Mouse (Mus musculus) hindbrain, embryonic 15.5 days (tissue): ENCODE data around the gene Gprasp2. TPM values are rescaled to one million over a fixed set of nuclear protein-coding genes. Genes with fewer than 3 reads are reported as not detected.
"Not testable (repeated sequence)": the region's sequence is repeated elsewhere in the genome, so short reads cannot be mapped to it uniquely, and the experiment has no call there.

Experiments
- ATAC-seq: fragments of 200-750 bp; cut with Nextera tagmentation; 2 replicates; pipeline ENCODE4 v1.8.0; 2017; ENCODE audit warnings: low read depth, moderate number of reproducible peaks, moderate TSS enrichment; ENCODE audit not compliant: low FRiP score
- H3K27ac ChIP-seq: fragments of 300-500 bp; sonication (generic); replicated peaks from 2 replicates; pipeline ENCODE4 v1.5.1; 2015; ENCODE audit warnings: mild to moderate bottlenecking, inconsistent platforms
- H3K27me3 ChIP-seq: fragments of 300-500 bp; sonication (generic); 2 replicates; pipeline ENCODE4 v1.6.1; 2015; ENCODE audit warnings: control low read depth, inconsistent platforms
- H3K36me3 ChIP-seq: fragments of 300-500 bp; sonication (generic); 2 replicates; pipeline ENCODE4 v1.6.1; 2015; ENCODE audit warnings: control low read depth, inconsistent platforms
- H3K4me1 ChIP-seq: fragments of 300-500 bp; sonication (generic); replicated peaks from 2 replicates; pipeline ENCODE4 v1.6.1; 2015; ENCODE audit warnings: control low read depth, inconsistent platforms
- H3K4me2 ChIP-seq: fragments of 300-500 bp; sonication (generic); 2 replicates; pipeline ENCODE4 v1.6.1; 2015; ENCODE audit warnings: moderate library complexity, mild to moderate bottlenecking, inconsistent platforms
- H3K4me3 ChIP-seq: fragments of 300-500 bp; sonication (generic); 2 replicates; pipeline ENCODE4 v1.5.1; 2015; ENCODE audit warnings: mild to moderate bottlenecking, inconsistent platforms
- H3K9ac ChIP-seq: fragments of 300-500 bp; sonication (generic); 2 replicates; pipeline ENCODE4 v1.6.1; 2015; ENCODE audit warnings: inconsistent platforms
- H3K9me3 ChIP-seq: fragments of 300-500 bp; sonication (generic); 2 replicates; pipeline ENCODE4 v1.6.1; 2016; ENCODE audit warnings: control low read depth, inconsistent platforms
- WGBS: fragments of 180-500 bp; shearing (Covaris S2); methylation state at CpG from one replicate; pipeline ENCODE4 v1.1.7; 2015; 5-methylcytosine and 5-hydroxymethylcytosine counted together
- polyA plus RNA-seq: library from polyadenylated mRNA; unstranded; fragments of >200 nt; fragmentation: Nextera tagmentation; extraction: Ambion mirVana; gene quantifications from 2 replicates; pipeline ENCODE4 v1.2.1, GENCODE M21; 2015

The Gprasp2 gene
- 193 and 215 TPM in 2 replicates for polyA plus RNA-seq

- H3K9me3 ChIP-seq, H3K36me3 ChIP-seq, H3K4me1 ChIP-seq, H3K27me3 ChIP-seq: not testable (repeated sequence)
- Histone ChIP-seq H3K27ac (peak within 1 kb of the TSS; percentile 77), H3K9ac (peak within 1 kb of the TSS; percentile 68), H3K4me3 (peak within 1 kb of the TSS; percentile 60), H3K4me2 (peak within 1 kb of the TSS; percentile 55)
- peak; percentile 95 for ATAC-seq
- 21% methylated on average over 29 of the region's 32 CpGs for WGBS
These were observed at the start of gene Gprasp2 for GRCm38 (mm10) chrX:135838521-135839360. TSS of gene Gprasp2 (plus strand) at chrX:135839034.

GRCm38 (mm10) chrX:135791536-135791935 lies 47.3 kb upstream of the Gprasp2 start:
- Histone ChIP-seq H3K36me3 (no peaks in the 10 kb centered on the region), H3K9me3 (no peaks in the 10 kb centered on the region), H3K4me1 (no peaks in the 10 kb centered on the region), H3K27ac (no peak overlapping the region), H3K4me3 (no peak overlapping the region), H3K27me3 (no peaks in the 10 kb centered on the region), H3K4me2 (no peak overlapping the region), H3K9ac (no peak overlapping the region)
- no peak for ATAC-seq

GRCm38 (mm10) chrX:135792326-135792725 lies 46.5 kb upstream of the Gprasp2 start:
- Histone ChIP-seq H3K4me3 (no peak overlapping the region), H3K27ac (no peak overlapping the region), H3K36me3 (no peaks in the 10 kb centered on the region), H3K4me1 (no peaks in the 10 kb centered on the region), H3K4me2 (no peak overlapping the region), H3K9ac (no peak overlapping the region), H3K9me3 (no peaks in the 10 kb centered on the region), H3K27me3 (no peaks in the 10 kb centered on the region)
- 87% methylated on average over 6 of the region's 6 CpGs for WGBS
- ATAC-seq = no peak

GRCm38 (mm10) chrX:135795591-135796304 lies 43.1 kb upstream of the Gprasp2 start:
- H3K9me3 ChIP-seq, H3K27me3 ChIP-seq, H3K4me1 ChIP-seq, H3K36me3 ChIP-seq: not testable (repeated sequence)
- WGBS = 14% methylated on average over 24 of the region's 27 CpGs
- Histone ChIP-seq H3K4me3 (peak overlapping the region; percentile 62), H3K9ac (peak overlapping the region; percentile 68), H3K4me2 (peak overlapping the region; percentile 53), H3K27ac (peak overlapping the region; percentile 85)
- peak; percentile 93 for ATAC-seq

- 21% methylated on average over 20 of the region's 26 CpGs for WGBS
- peak overlapping the region; percentile 85 for H3K27ac ChIP-seq
- H3K36me3 ChIP-seq, H3K9me3 ChIP-seq, H3K4me1 ChIP-seq, H3K27me3 ChIP-seq: not testable (repeated sequence)
- peak; percentile 76 for ATAC-seq
- peak overlapping the region; percentile 53 for H3K4me2 ChIP-seq
- H3K4me3 ChIP-seq = peak overlapping the region; percentile 62
- peak overlapping the region; percentile 68 for H3K9ac ChIP-seq
These were observed 42.3 kb upstream of the Gprasp2 start for GRCm38 (mm10) chrX:135796305-135797211.

- H3K4me2 ChIP-seq = peak within 1 kb of the TSS; percentile 53
- ATAC-seq = 0 out of 2 replicates have a peak, but pooled peaks have one; percentile 0
- not testable (repeated sequence) for H3K27me3 ChIP-seq, H3K9me3 ChIP-seq, H3K36me3 ChIP-seq, H3K4me1 ChIP-seq
- H3K4me3 ChIP-seq = peak within 1 kb of the TSS; percentile 62
- 23% methylated on average over 5 of the region's 5 CpGs for WGBS
- H3K27ac ChIP-seq = peak within 1 kb of the TSS; percentile 85
- peak within 1 kb of the TSS; percentile 68 for H3K9ac ChIP-seq
These were observed 41.6 kb upstream of the Gprasp2 start, which contains the start of gene Bhlhb9 for GRCm38 (mm10) chrX:135797212-135797644. TSS of gene Bhlhb9 (plus strand) at chrX:135797594.

- no peaks in the 10 kb centered on the region for H3K9me3 ChIP-seq
- WGBS = 95% methylated on average over 3 of the region's 3 CpGs
- ATAC-seq = 0 out of 2 replicates have a peak, but pooled peaks have one; percentile 66
These were observed 34.7 kb upstream of the Gprasp2 start for GRCm38 (mm10) chrX:135804149-135804548.

GRCm38 (mm10) chrX:135805780-135806179 lies 33.1 kb upstream of the Gprasp2 start:
- no peaks in the 10 kb centered on the region for H3K27me3 ChIP-seq
- H3K9me3 ChIP-seq = no peaks in the 10 kb centered on the region
- H3K27ac ChIP-seq = no peak overlapping the region
- no peak overlapping the region for H3K4me3 ChIP-seq
- no peaks in the 10 kb centered on the region for H3K36me3 ChIP-seq
- 7% methylated on average over 1 of the region's 1 CpGs for WGBS
- ATAC-seq = no peak
- H3K9ac ChIP-seq = no peak overlapping the region
- no peaks in the 10 kb centered on the region for H3K4me1 ChIP-seq
- no peak overlapping the region for H3K4me2 ChIP-seq

More at GRCm38 (mm10) chrX:135804149-135804548, 34.7 kb upstream of the Gprasp2 start:
- Histone ChIP-seq H3K9ac (no peak overlapping the region), H3K27ac (no peak overlapping the region), H3K4me1 (no peaks in the 10 kb centered on the region), H3K36me3 (peaks cover 4% of the 10 kb centered on the region; the same call in 1 of the 2 replicates), H3K27me3 (no peaks in the 10 kb centered on the region), H3K4me2 (no peak overlapping the region), H3K4me3 (no peak overlapping the region)

- not testable (repeated sequence) for H3K36me3 ChIP-seq, ATAC-seq, H3K9ac ChIP-seq, H3K4me1 ChIP-seq, H3K4me2 ChIP-seq, H3K27me3 ChIP-seq, H3K4me3 ChIP-seq, H3K9me3 ChIP-seq, H3K27ac ChIP-seq
- 47% methylated on average over 1 of the region's 1 CpGs for WGBS
These were observed 2.9 kb upstream of the Gprasp2 start for GRCm38 (mm10) chrX:135835896-135836295.

- peak overlapping the region; percentile 60; the same call in 1 of the 2 replicates for H3K4me3 ChIP-seq
These were observed 938 bp upstream of the Gprasp2 start for GRCm38 (mm10) chrX:135837896-135838295.

More at GRCm38 (mm10) chrX:135837896-135838295, 938 bp upstream of the Gprasp2 start:
- no peak for ATAC-seq
- H3K27ac ChIP-seq = peak overlapping the region; percentile 77
- peak overlapping the region; percentile 55 for H3K4me2 ChIP-seq
- H3K9ac ChIP-seq = no peak overlapping the region
- WGBS = 69% methylated on average over 2 of the region's 2 CpGs
- H3K27me3 ChIP-seq = no peaks in the 10 kb centered on the region
- no peaks in the 10 kb centered on the region; the same call in 1 of the 2 replicates for H3K36me3 ChIP-seq
- H3K4me1 ChIP-seq = no peaks in the 10 kb centered on the region
- H3K9me3 ChIP-seq = no peaks in the 10 kb centered on the region
